Mouse (Mus musculus) embryonic facial prominence, embryonic 11.5 days (tissue): Measurements from ENCODE around the gene Eif4a3. TPM values are rescaled to one million over a fixed set of nuclear protein-coding genes. Genes with fewer than 3 reads are reported as not detected.
A peak's percentile ranks its signal among the peaks of the same experiment; 100 is the strongest.
"Not testable (repeated sequence)": the region's sequence is repeated elsewhere in the genome, so short reads cannot be mapped to it uniquely, and the experiment has no call there.

Source experiments
- ATAC-seq: fragments of 200-750 bp; cut with Nextera tagmentation; replicated peaks from 2 replicates; pipeline ENCODE4 v1.8.0; 2017; ENCODE audit warnings: low read depth; ENCODE audit not compliant: insufficient number of reproducible peaks, low FRiP score, low TSS enrichment
- DNase-seq: peaks from one replicate; pipeline ENCODE4 v3.0.0-alpha.2; 2015; ENCODE audit warnings: low spot score
- H3K27ac ChIP-seq: fragments of 300-500 bp; sonication (generic); replicated peaks from 2 replicates; pipeline ENCODE4 v1.5.1; 2014; ENCODE audit warnings: mild to moderate bottlenecking, low read depth, low read length, control low read depth
- H3K27me3 ChIP-seq: fragments of 300-500 bp; sonication (generic); 2 replicates; pipeline ENCODE4 v1.6.1; 2014; ENCODE audit warnings: mild to moderate bottlenecking, low read length, moderate library complexity, mixed read lengths; ENCODE audit not compliant: control insufficient read depth, insufficient read depth
- H3K36me3 ChIP-seq: fragments of 300-500 bp; sonication (generic); replicated peaks from 2 replicates; pipeline ENCODE4 v1.6.1; 2014; ENCODE audit warnings: low read depth, mild to moderate bottlenecking, low read length, moderate library complexity, mixed read lengths; ENCODE audit not compliant: control insufficient read depth, insufficient read depth
- H3K4me1 ChIP-seq: fragments of 300-500 bp; sonication (generic); 2 replicates; pipeline ENCODE4 v1.6.1; 2014; ENCODE audit warnings: low read length, mixed read lengths; ENCODE audit not compliant: control insufficient read depth, insufficient read depth
- H3K4me2 ChIP-seq: fragments of 300-500 bp; sonication (generic); 2 replicates; pipeline ENCODE4 v1.6.1; 2014; ENCODE audit warnings: low read depth, mild to moderate bottlenecking, control low read depth, low read length, moderate library complexity
- H3K4me3 ChIP-seq: fragments of 300-500 bp; sonication (generic); 2 replicates; pipeline ENCODE4 v1.5.1; 2014; ENCODE audit warnings: low read depth, low read length, control low read depth
- H3K9ac ChIP-seq: fragments of 300-500 bp; sonication (generic); replicated peaks from 2 replicates; pipeline ENCODE4 v1.6.1; 2014; ENCODE audit warnings: mild to moderate bottlenecking, control low read depth, low read length
- H3K9me3 ChIP-seq: fragments of 300-500 bp; sonication (generic); replicated peaks from 2 replicates; pipeline ENCODE4 v1.6.1; 2016; ENCODE audit warnings: mild to moderate bottlenecking, low read length, inconsistent platforms, mixed read lengths; ENCODE audit not compliant: control insufficient read depth
- WGBS: fragments of 180-500 bp; shearing (Covaris S2); extraction: QIAGEN DNeasy Blood & Tissue Kit; methylation state at CpG from one replicate; pipeline ENCODE4 v1.1.7; 2014; 5-methylcytosine and 5-hydroxymethylcytosine counted together
- polyA plus RNA-seq: library from polyadenylated mRNA; unstranded; fragments of >200 nt; fragmentation: Nextera tagmentation; extraction: Ambion mirVana; gene quantifications from 2 replicates; pipeline ENCODE4 v1.2.1, GENCODE M21; 2014

Eif4a3 gene
- polyA plus RNA-seq, 1 experiment from 2014 or later, result 392 TPM

DNA sequence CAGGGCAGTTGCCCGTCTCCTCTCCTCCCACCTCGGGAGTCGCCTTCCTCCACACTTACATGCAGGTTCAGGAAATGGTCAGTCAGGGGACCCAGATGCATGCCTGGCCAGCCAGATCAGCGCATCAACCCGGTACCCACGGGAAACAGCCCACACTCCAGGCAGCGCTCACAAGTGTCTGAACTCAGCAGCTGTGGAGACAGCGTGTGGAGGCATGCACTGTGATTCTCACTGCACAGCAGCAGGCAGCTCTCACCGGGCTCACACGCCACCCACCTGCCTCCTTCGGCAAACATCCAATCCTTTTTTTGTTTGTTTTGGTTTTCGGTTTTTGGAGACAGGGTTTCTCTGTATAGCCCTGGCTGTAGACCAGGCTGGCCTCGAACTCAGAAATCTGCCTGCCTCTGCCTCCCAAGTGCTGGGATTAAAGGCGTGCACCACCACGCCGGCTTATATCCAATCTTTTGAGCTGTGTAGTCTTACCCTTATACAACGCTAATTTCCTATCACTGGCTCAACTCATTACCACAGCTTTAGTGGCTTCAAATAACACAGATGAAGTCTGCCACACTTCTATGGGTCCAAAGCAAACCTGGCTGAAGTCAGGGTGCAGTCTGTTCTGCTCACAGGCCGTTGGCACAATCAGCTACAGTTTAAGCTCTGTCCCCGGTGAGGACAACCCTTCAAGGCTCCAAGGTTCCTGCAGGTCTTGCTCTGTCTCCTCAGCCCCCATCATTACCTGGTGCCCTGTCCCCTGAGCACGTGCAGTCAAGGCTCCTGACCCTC lies 12.5 kb downstream of the Eif4a3 start:
- no peak overlapping the region for H3K4me2 ChIP-seq
- peaks cover 26% of the 10 kb centered on the region for H3K36me3 ChIP-seq
- WGBS, result 92% methylated on average over 20 of the region's 20 CpGs
- H3K9me3 ChIP-seq, result no peaks in the 10 kb centered on the region
- no peaks in the 10 kb centered on the region for H3K4me1 ChIP-seq
- ATAC-seq (no peak), DNase-seq (no peak)
- no peak overlapping the region for H3K9ac ChIP-seq
- H3K27me3 ChIP-seq, result no peaks in the 10 kb centered on the region
- H3K27ac ChIP-seq, result no peak overlapping the region
- no peak overlapping the region for H3K4me3 ChIP-seq

DNA sequence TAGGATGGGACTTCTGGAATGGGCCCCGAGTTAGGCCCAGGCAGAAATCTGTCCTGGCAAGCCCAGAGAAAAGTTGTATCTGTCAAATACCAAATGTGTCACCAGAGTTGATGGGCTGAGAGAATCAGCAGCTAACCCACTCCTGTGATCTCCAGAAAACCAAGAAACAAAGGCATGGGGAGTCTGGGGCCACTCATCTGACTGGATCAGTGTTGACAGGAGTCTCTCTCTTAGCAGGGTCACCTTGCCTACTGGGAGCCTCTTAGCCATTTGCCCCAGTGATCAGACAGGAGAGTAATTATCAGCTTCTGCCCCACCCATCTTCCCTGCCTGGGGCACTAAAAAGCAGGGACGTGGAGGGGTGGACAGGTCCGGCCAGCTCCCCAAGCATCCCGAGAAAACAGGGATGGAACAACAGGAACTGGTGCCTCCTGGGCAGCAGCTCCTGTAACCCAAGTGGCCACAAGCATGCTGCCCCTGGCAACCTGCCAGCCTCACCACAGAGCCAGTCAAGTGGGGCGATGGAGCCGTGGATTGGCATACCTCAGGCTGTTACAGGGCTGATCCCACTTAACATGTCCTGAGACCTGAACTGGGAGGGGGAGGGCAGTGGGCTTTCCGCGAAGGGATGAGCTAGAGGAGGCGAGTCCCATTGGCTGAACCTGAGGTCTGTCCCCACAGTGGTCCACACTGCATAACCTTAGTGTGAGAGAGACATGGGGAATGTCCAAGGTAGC lies 13.9 kb downstream of the Eif4a3 start:
- no peak for ATAC-seq
- no peak overlapping the region for H3K27ac ChIP-seq
- no peaks in the 10 kb centered on the region for H3K4me1 ChIP-seq
- no peak overlapping the region for H3K9ac ChIP-seq
- WGBS, result 74% methylated on average over 9 of the region's 9 CpGs
- H3K4me2 ChIP-seq, result no peak overlapping the region
- H3K4me3 ChIP-seq, result no peak overlapping the region
- no peaks in the 10 kb centered on the region for H3K27me3 ChIP-seq
- DNase-seq, result no peak
- peaks cover 16% of the 10 kb centered on the region for H3K36me3 ChIP-seq
- no peaks in the 10 kb centered on the region for H3K9me3 ChIP-seq

DNA sequence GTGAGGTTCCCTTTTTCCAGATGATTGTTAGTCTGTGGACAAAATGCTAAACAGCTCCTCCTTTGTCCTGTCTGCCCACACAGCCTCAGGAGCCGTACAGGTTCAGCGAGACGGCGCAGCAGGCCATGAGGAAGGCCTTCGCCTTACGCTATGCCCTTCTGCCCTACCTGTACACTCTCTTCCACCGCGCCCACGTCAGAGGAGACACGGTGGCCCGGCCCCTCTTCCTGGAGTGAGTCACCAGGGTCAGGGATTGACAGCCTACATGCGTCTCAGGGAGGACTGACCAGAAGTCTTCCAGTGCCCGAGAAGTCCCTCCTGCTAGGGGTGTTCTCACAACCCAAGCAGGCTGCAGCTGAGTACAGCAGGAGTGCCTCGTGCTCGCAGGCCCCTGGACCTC lies 18.9 kb downstream of the Eif4a3 start:
- no peaks in the 10 kb centered on the region for H3K9me3 ChIP-seq
- H3K4me3 ChIP-seq, result no peak overlapping the region
- no peak overlapping the region for H3K27ac ChIP-seq
- 86% methylated on average over 15 of the region's 15 CpGs for WGBS
- no peak overlapping the region for H3K4me2 ChIP-seq
- no peaks in the 10 kb centered on the region for H3K4me1 ChIP-seq
- no peak overlapping the region for H3K9ac ChIP-seq
- ATAC-seq, result no peak
- H3K36me3 ChIP-seq, result no peaks in the 10 kb centered on the region; the same call in 1 of the 2 replicates
- no peak for DNase-seq
- H3K27me3 ChIP-seq, result no peaks in the 10 kb centered on the region

DNA sequence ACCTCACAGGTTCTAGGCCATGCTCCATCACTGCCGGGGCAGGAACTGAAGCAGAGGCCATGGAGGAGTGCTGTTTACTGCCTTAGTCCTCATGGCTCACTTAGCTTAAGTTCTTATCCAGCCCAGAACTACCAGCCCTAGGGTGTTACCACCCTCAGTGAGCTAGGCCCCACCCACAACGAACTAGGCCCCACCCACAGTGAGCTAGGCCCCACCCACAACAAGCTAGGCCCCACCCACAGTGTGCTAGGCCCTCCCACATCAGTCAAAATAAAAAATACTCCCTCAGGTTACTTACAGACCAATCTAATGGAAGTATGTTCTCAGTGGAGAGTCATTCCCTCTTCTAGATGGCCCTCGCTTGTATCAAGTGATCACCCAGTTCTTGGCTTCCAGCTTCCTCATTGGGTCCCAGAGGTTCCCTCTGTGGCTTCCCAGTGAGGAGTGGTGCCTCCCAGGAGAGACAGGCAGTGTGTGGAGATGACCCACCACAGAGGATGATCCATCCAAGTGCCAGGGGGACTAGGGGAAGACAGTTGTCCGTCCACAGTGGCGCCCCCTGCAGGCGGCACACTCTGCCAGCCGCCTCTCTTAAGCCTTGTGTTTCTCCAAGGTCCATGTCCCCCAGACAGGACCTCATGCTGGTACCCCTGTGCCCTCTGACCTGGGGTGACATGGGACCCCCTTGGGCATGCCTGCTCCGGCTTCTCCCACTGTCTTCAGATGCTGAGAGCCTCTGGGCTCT lies 26.5 kb downstream of the Eif4a3 start:
- no peaks in the 10 kb centered on the region for H3K36me3 ChIP-seq
- no peak overlapping the region for H3K4me2 ChIP-seq
- no peak overlapping the region for H3K27ac ChIP-seq
- ATAC-seq (no peak), DNase-seq (no peak)
- WGBS, result 85% methylated on average over 8 of the region's 8 CpGs
- H3K9ac ChIP-seq, result no peak overlapping the region
- no peak overlapping the region for H3K4me3 ChIP-seq
- no peaks in the 10 kb centered on the region for H3K4me1 ChIP-seq
- no peaks in the 10 kb centered on the region for H3K9me3 ChIP-seq
- no peaks in the 10 kb centered on the region for H3K27me3 ChIP-seq

DNA sequence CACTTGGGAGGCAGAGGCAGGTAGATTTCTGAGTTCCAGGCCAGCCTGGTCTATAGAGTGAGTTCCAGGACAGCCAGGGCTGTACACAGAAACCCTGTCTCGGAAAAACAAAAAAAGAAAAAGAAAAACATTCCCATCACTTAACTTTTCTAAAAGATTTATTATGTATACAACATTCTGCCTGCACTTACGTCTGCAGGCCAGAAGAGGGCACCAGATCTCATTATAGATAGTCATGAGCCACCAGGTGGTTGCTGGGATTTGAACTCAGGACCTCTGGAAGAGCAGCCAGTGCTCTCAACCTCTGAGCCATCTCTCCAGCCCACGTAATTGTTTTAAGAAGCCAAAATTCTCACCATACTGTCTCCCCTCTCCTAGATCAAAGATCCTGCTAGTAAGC lies 27.4 kb downstream of the Eif4a3 start:
- not testable (repeated sequence) for H3K4me3 ChIP-seq, H3K9me3 ChIP-seq, H3K27ac ChIP-seq, H3K4me1 ChIP-seq, H3K9ac ChIP-seq, H3K36me3 ChIP-seq, ATAC-seq, H3K4me2 ChIP-seq, H3K27me3 ChIP-seq
- 54% methylated on average over 3 of the region's 3 CpGs for WGBS
- peak; percentile 11 for DNase-seq

DNA sequence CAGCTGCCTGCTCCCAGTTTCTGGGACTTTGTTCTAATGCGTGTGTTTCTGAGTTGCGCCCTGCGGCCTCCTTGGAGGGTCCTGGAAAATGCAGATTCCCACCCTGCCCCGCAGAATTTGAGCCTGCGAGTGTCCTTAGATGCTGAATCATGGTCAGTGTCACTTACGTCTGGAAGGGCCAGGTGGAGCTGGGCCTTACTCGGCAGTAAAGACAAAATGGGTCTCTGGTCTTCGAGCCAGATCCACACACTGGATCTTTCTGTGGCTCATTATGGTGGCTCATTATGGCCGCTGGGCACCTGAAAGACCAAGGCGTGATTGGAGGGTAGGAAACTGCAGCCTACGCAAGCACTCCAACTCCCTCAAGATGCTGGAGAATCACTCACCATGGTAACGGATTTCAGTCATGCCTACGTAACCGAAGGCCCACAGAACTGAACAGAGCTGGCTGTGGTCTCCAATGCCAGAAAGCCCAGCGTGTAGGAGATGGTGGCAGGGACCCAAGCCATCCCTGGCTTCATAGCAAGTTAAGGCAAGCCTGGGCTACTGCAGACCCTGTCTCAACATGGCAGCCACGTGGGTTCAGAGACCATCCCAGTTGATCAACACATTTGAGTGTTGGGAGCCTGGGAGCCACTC lies 31.2 kb downstream of the Eif4a3 start:
- Histone ChIP-seq H3K4me1 (no peaks in the 10 kb centered on the region), H3K27ac (no peak overlapping the region), H3K36me3 (no peaks in the 10 kb centered on the region), H3K4me3 (peak overlapping the region; percentile 57), H3K27me3 (no peaks in the 10 kb centered on the region), H3K9me3 (no peaks in the 10 kb centered on the region), H3K9ac (peak overlapping the region; percentile 63; the same call in 1 of the 2 replicates), H3K4me2 (peak overlapping the region; percentile 86)
- no peak for ATAC-seq
- 81% methylated on average over 16 of the region's 16 CpGs for WGBS
- DNase-seq, result no peak

DNA sequence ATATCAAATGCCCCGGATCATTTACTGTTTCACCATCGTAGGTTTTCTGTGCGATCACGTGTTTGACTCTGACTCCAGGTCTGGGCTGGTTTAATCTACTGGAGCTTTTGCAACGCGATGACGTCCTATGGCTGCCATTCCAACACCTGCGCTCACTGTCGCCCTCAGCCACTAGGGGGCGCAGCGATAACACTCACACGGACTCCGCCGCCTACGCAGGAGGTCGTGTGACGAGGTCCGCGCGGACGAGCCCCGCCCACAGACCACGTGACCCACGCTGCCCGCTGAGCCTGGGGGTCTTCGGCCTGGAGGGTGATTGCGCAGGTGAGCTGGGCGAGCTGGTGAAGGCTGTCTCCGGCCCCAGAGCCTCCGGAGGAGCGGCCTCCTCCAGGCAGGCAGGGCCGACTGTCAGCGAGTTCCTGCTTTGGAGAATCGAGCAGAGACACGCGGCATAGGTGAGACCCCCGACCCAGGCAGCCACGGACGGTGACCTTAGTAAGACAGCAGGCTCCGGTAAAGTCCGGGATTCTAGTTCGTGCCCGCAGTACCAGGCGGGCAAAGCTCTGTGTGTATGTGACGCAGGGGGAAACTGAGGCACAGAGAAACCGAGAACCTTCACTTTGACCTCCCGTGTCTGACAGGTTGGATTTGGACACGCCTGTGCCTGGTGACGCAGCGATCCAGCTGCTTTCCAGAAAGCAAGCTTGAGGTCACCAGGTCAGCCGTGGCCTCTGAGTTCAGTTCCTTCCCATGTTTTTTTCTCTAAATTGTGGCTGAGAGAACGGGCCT lies 31.9 kb downstream of the Eif4a3 start, which contains the start of gene Gaa:
TSS of gene Gaa (plus strand) at position 120 of the 789 bp plus-strand sequence.
- 4% methylated on average over 52 of the region's 52 CpGs for WGBS
- peak within 1 kb of the TSS; percentile 63 for H3K9ac ChIP-seq
- peak within 1 kb of the TSS; percentile 57 for H3K4me3 ChIP-seq
- H3K27ac ChIP-seq, result no peak within 1 kb of the TSS
- ATAC-seq (peak; percentile 53), DNase-seq (peak; percentile 97)
- no peaks in the 10 kb centered on the region for H3K27me3 ChIP-seq
- H3K36me3 ChIP-seq, result no peaks in the 10 kb centered on the region
- H3K4me2 ChIP-seq, result peak within 1 kb of the TSS; percentile 86
- H3K4me1 ChIP-seq, result no peaks in the 10 kb centered on the region
- no peaks in the 10 kb centered on the region for H3K9me3 ChIP-seq
